Mouse (Mus musculus): ENCODE results near the gene Cacna1d. TPM values are rescaled to one million over a fixed set of nuclear protein-coding genes. Genes with fewer than 3 reads are reported as not detected.

Gene Cacna1d
- total and polyA plus RNA-seq, 3 experiments: 0.04 to 0.30 (median 0.22) TPM

GRCm38 (mm10) chr14:30317616-30318015 lies 173.6 kb downstream of the Cacna1d start:
- Histone ChIP-seq H3K36me3 (replicated peaks) (no peaks in the 10 kb centered on the region), H3K4me1 (ENCODE audit: insufficient read depth, low read depth, low read length) (no peaks in the 10 kb centered on the region), H3K4me3 (ENCODE audit: low read depth, low read length) (no peak overlapping the region), H3K27me3 (ENCODE audit: insufficient read depth, low read length) (peaks cover 5% of the 10 kb centered on the region), H3K9me3 (replicated peaks) (no peaks in the 10 kb centered on the region)
- DNase-seq (ENCODE audit: low spot score) (no peak), ATAC-seq (ENCODE audit: extremely low read depth, insufficient number of reproducible peaks, low FRiP score, poor library complexity, severe bottlenecking) (no peak)
- TF ChIP-seq POLR2AphosphoS5 (IDR thresholded peaks at IDR 0.05; ENCODE audit: insufficient replicate concordance, low read depth, low read length) (no peak), GATA2 (IDR thresholded peaks at IDR 0.05; ENCODE audit: borderline replicate concordance, low read depth, low read length) (no peak), GATA1 (IDR thresholded peaks at IDR 0.05; ENCODE audit: borderline replicate concordance, low read length) (no peak), CTCF (IDR thresholded peaks at IDR 0.05; ENCODE audit: low read depth, low read length) (no peak), TAL1 (conservative IDR thresholded peaks at IDR 0.05; ENCODE audit: low read depth, low read length) (no peak)

- Histone ChIP-seq H3K27me3 (ENCODE audit: insufficient read depth, low read length) (peaks cover 2% of the 10 kb centered on the region; the same call in 1 of the 2 replicates), H3K9me3 (replicated peaks) (no peaks in the 10 kb centered on the region), H3K36me3 (replicated peaks) (no peaks in the 10 kb centered on the region), H3K4me1 (ENCODE audit: insufficient read depth, low read depth, low read length) (no peaks in the 10 kb centered on the region), H3K4me3 (ENCODE audit: low read depth, low read length) (no peak overlapping the region)
- ATAC-seq (ENCODE audit: extremely low read depth, insufficient number of reproducible peaks, low FRiP score, poor library complexity, severe bottlenecking) (no peak), DNase-seq (ENCODE audit: low spot score) (no peak)
- no peak for TF ChIP-seq CTCF (IDR thresholded peaks at IDR 0.05; ENCODE audit: low read depth, low read length)
Measured at GRCm38 (mm10) chr14:30311206-30311889, 179.9 kb downstream of the Cacna1d start.

DNA sequence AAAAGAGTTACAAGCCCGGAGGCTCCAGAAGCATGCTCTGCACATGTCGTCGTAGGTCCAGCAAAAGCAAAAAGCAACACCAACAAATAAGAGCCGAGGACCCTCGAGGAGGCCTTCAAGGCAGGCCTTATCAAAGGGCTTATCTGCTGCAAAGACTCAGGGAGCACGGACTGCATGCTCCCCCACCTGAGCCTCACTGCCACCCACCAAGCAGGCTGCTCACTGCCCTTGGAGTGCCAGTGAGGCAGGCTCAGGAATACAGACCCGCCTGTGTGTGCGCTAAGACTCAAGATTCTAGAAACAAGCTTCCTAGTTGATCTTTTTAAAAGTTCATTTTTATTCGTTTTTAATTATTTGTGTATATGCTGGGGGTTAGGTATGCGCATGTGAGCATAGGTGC lies 181.0 kb downstream of the Cacna1d start:
- Histone ChIP-seq H3K36me3 (replicated peaks) (no peaks in the 10 kb centered on the region), H3K27me3 (ENCODE audit: insufficient read depth, low read length) (peaks cover 2% of the 10 kb centered on the region; the same call in 1 of the 2 replicates), H3K9me3 (replicated peaks) (no peaks in the 10 kb centered on the region), H3K4me3 (ENCODE audit: low read depth, low read length) (no peak overlapping the region), H3K4me1 (ENCODE audit: insufficient read depth, low read depth, low read length) (no peaks in the 10 kb centered on the region)
- DNase-seq (ENCODE audit: low spot score) (no peak), ATAC-seq (ENCODE audit: extremely low read depth, insufficient number of reproducible peaks, low FRiP score, poor library complexity, severe bottlenecking) (no peak)
- TF ChIP-seq TAL1 (conservative IDR thresholded peaks at IDR 0.05; ENCODE audit: low read depth, low read length) (no peak), CTCF (IDR thresholded peaks at IDR 0.05; ENCODE audit: low read depth, low read length) (no peak), GATA2 (IDR thresholded peaks at IDR 0.05; ENCODE audit: borderline replicate concordance, low read depth, low read length) (no peak), GATA1 (IDR thresholded peaks at IDR 0.05; ENCODE audit: borderline replicate concordance, low read length) (no peak), POLR2AphosphoS5 (IDR thresholded peaks at IDR 0.05; ENCODE audit: insufficient replicate concordance, low read depth, low read length) (no peak)

DNA sequence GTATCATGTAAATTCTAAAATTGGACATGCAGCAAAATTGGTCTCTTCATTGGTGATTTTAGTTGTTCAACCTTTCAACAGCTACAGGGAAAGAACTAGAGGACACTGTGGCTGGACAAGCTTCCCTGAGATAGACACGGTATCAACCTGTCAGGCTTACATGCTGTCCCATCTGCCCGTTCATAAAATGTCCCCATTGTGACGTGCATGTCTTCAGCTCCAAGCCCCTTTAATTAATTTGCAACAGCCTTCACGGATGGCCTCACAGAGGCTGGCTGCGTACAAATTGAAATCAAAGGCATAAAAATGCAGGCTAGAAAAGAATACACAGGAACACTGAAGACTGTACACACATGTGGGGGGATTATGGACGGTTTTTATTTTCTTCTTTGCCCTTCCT lies 185.0 kb downstream of the Cacna1d start:
- H3K36me3 ChIP-seq (replicated peaks): no peaks in the 10 kb centered on the region
- H3K27me3 ChIP-seq (ENCODE audit: insufficient read depth, low read length): no peaks in the 10 kb centered on the region; the same call in 1 of the 2 replicates
- no peak for ATAC-seq (ENCODE audit: extremely low read depth, insufficient number of reproducible peaks, low FRiP score, poor library complexity, severe bottlenecking)
- no peak overlapping the region for H3K4me3 ChIP-seq (ENCODE audit: low read depth, low read length)
- no peaks in the 10 kb centered on the region for H3K9me3 ChIP-seq (replicated peaks)
- TF ChIP-seq CTCF (IDR thresholded peaks at IDR 0.05; ENCODE audit: low read depth, low read length) (no peak), TAL1 (conservative IDR thresholded peaks at IDR 0.05; ENCODE audit: low read depth, low read length) (no peak)
- no peaks in the 10 kb centered on the region for H3K4me1 ChIP-seq (ENCODE audit: insufficient read depth, low read depth, low read length)
- no peak for DNase-seq (ENCODE audit: low spot score)

DNA sequence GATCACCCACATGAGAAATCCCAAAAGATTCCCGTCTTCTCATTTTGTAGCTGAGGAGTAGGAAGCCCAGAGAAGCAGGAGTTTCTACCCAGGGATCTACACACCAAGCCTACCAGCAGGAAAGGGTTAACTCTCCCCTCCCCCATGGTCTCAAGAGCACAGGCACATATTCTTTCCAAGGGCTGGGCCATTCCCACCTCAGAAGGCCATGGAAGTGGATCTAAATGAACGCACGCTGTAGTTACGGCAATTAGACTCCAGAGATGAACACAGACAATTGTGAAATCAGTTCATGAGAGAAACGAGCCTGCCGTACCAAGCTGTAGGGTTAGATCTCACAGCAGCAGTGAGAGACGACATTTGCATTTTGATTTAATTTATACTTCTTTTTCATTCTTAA lies 191.3 kb downstream of the Cacna1d start:
- Histone ChIP-seq H3K36me3 (replicated peaks) (no peaks in the 10 kb centered on the region), H3K9me3 (replicated peaks) (no peaks in the 10 kb centered on the region), H3K27me3 (ENCODE audit: insufficient read depth, low read length) (no peaks in the 10 kb centered on the region; the same call in 1 of the 2 replicates), H3K4me1 (ENCODE audit: insufficient read depth, low read depth, low read length) (no peaks in the 10 kb centered on the region), H3K4me3 (ENCODE audit: low read depth, low read length) (no peak overlapping the region)
- TF ChIP-seq GATA1 (IDR thresholded peaks at IDR 0.05; ENCODE audit: borderline replicate concordance, low read length) (no peak), GATA2 (IDR thresholded peaks at IDR 0.05; ENCODE audit: borderline replicate concordance, low read depth, low read length) (no peak), POLR2AphosphoS5 (IDR thresholded peaks at IDR 0.05; ENCODE audit: insufficient replicate concordance, low read depth, low read length) (no peak), CTCF (IDR thresholded peaks at IDR 0.05; ENCODE audit: low read depth, low read length) (no peak), TAL1 (conservative IDR thresholded peaks at IDR 0.05; ENCODE audit: low read depth, low read length) (no peak)
- DNase-seq (ENCODE audit: low spot score) (no peak), ATAC-seq (ENCODE audit: extremely low read depth, insufficient number of reproducible peaks, low FRiP score, poor library complexity, severe bottlenecking) (no peak)

DNA sequence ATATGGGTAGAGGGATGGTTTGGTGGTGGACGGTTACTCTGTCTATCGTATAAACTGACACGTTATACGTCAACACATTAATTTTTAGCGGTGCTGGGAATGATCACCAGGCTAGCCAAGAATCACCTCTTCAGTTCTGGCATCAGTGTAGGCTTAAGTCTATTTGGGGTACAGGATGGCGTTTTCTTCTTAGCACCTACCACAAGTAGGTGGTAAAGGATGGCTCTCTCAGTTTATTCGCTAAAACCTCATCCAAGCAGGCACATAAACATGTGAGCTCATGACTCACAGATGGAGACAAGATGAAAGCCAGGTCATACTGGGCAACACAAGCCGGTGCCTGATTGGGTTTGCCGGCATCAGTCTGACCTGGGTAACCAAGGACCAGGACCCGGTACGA lies 193.8 kb downstream of the Cacna1d start:
- TF ChIP-seq TAL1 (conservative IDR thresholded peaks at IDR 0.05; ENCODE audit: low read depth, low read length): no peak
- no peak for TF ChIP-seq GATA1 (IDR thresholded peaks at IDR 0.05; ENCODE audit: borderline replicate concordance, low read length)
- no peak for TF ChIP-seq GATA2 (IDR thresholded peaks at IDR 0.05; ENCODE audit: borderline replicate concordance, low read depth, low read length)
- TF ChIP-seq CTCF (IDR thresholded peaks at IDR 0.05; ENCODE audit: low read depth, low read length): no peak
- no peak for TF ChIP-seq POLR2AphosphoS5 (IDR thresholded peaks at IDR 0.05; ENCODE audit: insufficient replicate concordance, low read depth, low read length)
- DNase-seq (ENCODE audit: low spot score) (no peak), ATAC-seq (ENCODE audit: extremely low read depth, insufficient number of reproducible peaks, low FRiP score, poor library complexity, severe bottlenecking) (no peak)
- no peak overlapping the region for H3K4me3 ChIP-seq (ENCODE audit: low read depth, low read length)
- no peaks in the 10 kb centered on the region for H3K36me3 ChIP-seq (replicated peaks)
- H3K9me3 ChIP-seq (replicated peaks): no peaks in the 10 kb centered on the region
- peaks cover 3% of the 10 kb centered on the region; the same call in 1 of the 2 replicates for H3K27me3 ChIP-seq (ENCODE audit: insufficient read depth, low read length)
- H3K4me1 ChIP-seq (ENCODE audit: insufficient read depth, low read depth, low read length): no peaks in the 10 kb centered on the region

DNA sequence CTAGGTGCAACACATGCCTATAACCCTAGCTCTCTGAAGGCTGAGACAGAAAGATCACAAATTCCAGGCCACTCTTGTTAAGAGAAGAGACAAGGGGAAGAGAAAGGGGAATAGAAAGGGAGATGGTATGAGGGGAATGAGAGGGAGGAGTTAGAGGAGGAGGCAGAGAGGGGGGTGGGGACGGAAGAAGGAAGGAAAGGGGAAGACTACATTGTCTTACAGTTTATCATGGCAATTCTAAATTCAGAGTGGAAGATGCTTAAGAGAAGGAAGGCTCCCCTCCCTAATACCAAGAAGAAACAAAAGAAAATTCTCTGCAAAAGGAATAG lies 199.2 kb downstream of the Cacna1d start:
- H3K27me3 ChIP-seq (ENCODE audit: insufficient read depth, low read length): peaks cover 7% of the 10 kb centered on the region
- no peak for TF ChIP-seq POLR2AphosphoS5 (IDR thresholded peaks at IDR 0.05; ENCODE audit: insufficient replicate concordance, low read depth, low read length)
- no peak for TF ChIP-seq GATA1 (IDR thresholded peaks at IDR 0.05; ENCODE audit: borderline replicate concordance, low read length)
- TF ChIP-seq GATA2 (IDR thresholded peaks at IDR 0.05; ENCODE audit: borderline replicate concordance, low read depth, low read length): no peak
- no peak for TF ChIP-seq TAL1 (conservative IDR thresholded peaks at IDR 0.05; ENCODE audit: low read depth, low read length)
- TF ChIP-seq CTCF (IDR thresholded peaks at IDR 0.05; ENCODE audit: low read depth, low read length): no peak
- no peak for ATAC-seq (ENCODE audit: extremely low read depth, insufficient number of reproducible peaks, low FRiP score, poor library complexity, severe bottlenecking)

More for the DNA sequence above, 199.2 kb downstream of the Cacna1d start:
- no peak for DNase-seq (ENCODE audit: low spot score)
- Histone ChIP-seq H3K9me3 (replicated peaks) (no peaks in the 10 kb centered on the region), H3K36me3 (replicated peaks) (no peaks in the 10 kb centered on the region), H3K4me1 (ENCODE audit: insufficient read depth, low read depth, low read length) (no peaks in the 10 kb centered on the region), H3K4me3 (ENCODE audit: low read depth, low read length) (no peak overlapping the region)

All from G1E (cell line).